Mouse (Mus musculus) liver, embryonic 14.5 days (tissue): ENCODE measurements around the gene Mark4.

Experiments used
- CTCF ChIP-seq: IDR thresholded peaks from 2 replicates; pipeline ENCODE4 v1.5.1; 2016; ENCODE audit warnings: antibody characterized with exemption, low read depth, control low read depth
- EP300 ChIP-seq: IDR thresholded peaks from 2 replicates; pipeline ENCODE4 v1.6.1; 2016; ENCODE audit warnings: antibody characterized with exemption, low read depth

- TF ChIP-seq EP300 (no peak), CTCF (peak; percentile 57)
Observed at GRCm38 (mm10) chr7:19506326-19506725, 47.7 kb upstream of the Mark4 start.
